Mouse (Mus musculus) lung, embryonic 15.5 days (tissue): ENCODE data around the gene Senp1. TPM values are rescaled to one million over a fixed set of nuclear protein-coding genes. Genes with fewer than 3 reads are reported as not detected.

Experiments
- ATAC-seq: fragments of 200-750 bp; cut with Nextera tagmentation; 2 replicates; pipeline ENCODE4 v1.8.0; 2017; ENCODE audit warnings: moderate number of reproducible peaks, borderline replicate concordance; ENCODE audit not compliant: low FRiP score, low TSS enrichment; ENCODE audit errors: extremely low read depth
- H3K27ac ChIP-seq: fragments of 300-500 bp; sonication (generic); 2 replicates; pipeline ENCODE4 v1.5.1; 2015; ENCODE audit warnings: moderate library complexity, mild to moderate bottlenecking, inconsistent platforms
- H3K27me3 ChIP-seq: fragments of 300-500 bp; sonication (generic); 2 replicates; pipeline ENCODE4 v1.6.1; 2015; ENCODE audit warnings: inconsistent platforms
- H3K36me3 ChIP-seq: fragments of 300-500 bp; sonication (generic); 2 replicates; pipeline ENCODE4 v1.6.1; 2015; ENCODE audit warnings: inconsistent platforms
- H3K4me1 ChIP-seq: fragments of 300-500 bp; sonication (generic); 2 replicates; pipeline ENCODE4 v1.6.1; 2015; ENCODE audit warnings: inconsistent platforms
- H3K4me2 ChIP-seq: fragments of 300-500 bp; sonication (generic); 2 replicates; pipeline ENCODE4 v1.6.1; 2015; ENCODE audit warnings: inconsistent platforms, mild to moderate bottlenecking, moderate library complexity
- H3K4me3 ChIP-seq: fragments of 300-500 bp; sonication (generic); 2 replicates; pipeline ENCODE4 v1.5.1; 2015; ENCODE audit warnings: mild to moderate bottlenecking, inconsistent platforms
- H3K9ac ChIP-seq: fragments of 300-500 bp; sonication (generic); 2 replicates; pipeline ENCODE4 v1.6.1; 2015; ENCODE audit warnings: inconsistent platforms
- H3K9me3 ChIP-seq: fragments of 300-500 bp; sonication (generic); 2 replicates; pipeline ENCODE4 v1.6.1; 2016; ENCODE audit warnings: inconsistent platforms
- WGBS: fragments of 180-500 bp; shearing (Covaris S2); methylation state at CpG from one replicate; pipeline ENCODE4 v1.1.7; 2015; 5-methylcytosine and 5-hydroxymethylcytosine counted together
- polyA plus RNA-seq: library from polyadenylated mRNA; unstranded; fragments of >200 nt; fragmentation: Nextera tagmentation; extraction: Ambion mirVana; gene quantifications from 2 replicates; pipeline ENCODE4 v1.2.1, GENCODE M21; 2015

Gene Senp1
- polyA plus RNA-seq, 1 experiment from 2014 or later: 32.0 TPM

- Histone ChIP-seq H3K4me3 (no peak overlapping the region), H3K9ac (no peak overlapping the region), H3K36me3 (peaks cover 34% of the 10 kb centered on the region), H3K9me3 (no peaks in the 10 kb centered on the region), H3K4me2 (no peak overlapping the region), H3K27ac (no peak overlapping the region), H3K4me1 (no peaks in the 10 kb centered on the region), H3K27me3 (no peaks in the 10 kb centered on the region)
- no peak for ATAC-seq
- 92% methylated on average over 20 of the region's 20 CpGs for WGBS
Measured at GRCm38 (mm10) chr15:98120831-98121230, 27.3 kb upstream of the Senp1 start.

GRCm38 (mm10) chr15:98119363-98119762, 25.8 kb upstream of the Senp1 start:
- Histone ChIP-seq H3K9ac (no peak overlapping the region), H3K27me3 (no peaks in the 10 kb centered on the region), H3K4me3 (no peak overlapping the region), H3K9me3 (no peaks in the 10 kb centered on the region), H3K4me1 (no peaks in the 10 kb centered on the region), H3K27ac (no peak overlapping the region), H3K4me2 (no peak overlapping the region), H3K36me3 (peaks cover 28% of the 10 kb centered on the region)
- WGBS: 88% methylated on average over 12 of the region's 12 CpGs
- no peak for ATAC-seq

DNA sequence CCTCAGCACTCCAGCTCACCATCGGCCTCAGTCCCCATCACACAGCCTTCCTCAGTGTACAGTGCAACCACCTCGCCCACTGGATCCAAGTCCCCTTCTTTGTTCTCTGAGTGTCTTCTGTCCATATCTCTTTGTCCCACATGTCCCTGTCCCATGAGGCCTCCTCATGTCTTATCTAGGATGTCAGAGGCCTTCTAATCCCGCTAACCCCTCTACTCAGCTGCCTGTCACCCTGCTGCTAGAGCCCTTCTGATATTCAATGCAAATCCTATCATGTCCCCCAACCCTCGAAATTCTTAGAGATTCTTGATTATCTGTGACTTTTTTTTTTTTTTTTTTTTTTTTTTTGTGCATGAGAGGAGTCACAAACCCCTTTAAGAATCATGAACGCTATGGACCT, 22.7 kb upstream of the Senp1 start:
- H3K27me3 ChIP-seq: no peaks in the 10 kb centered on the region
- H3K9me3 ChIP-seq: no peaks in the 10 kb centered on the region
- no peak for ATAC-seq
- peaks cover 12% of the 10 kb centered on the region; the same call in 1 of the 2 replicates for H3K36me3 ChIP-seq
- no peaks in the 10 kb centered on the region for H3K4me1 ChIP-seq
- H3K4me3 ChIP-seq: no peak overlapping the region
- 77% methylated on average over 5 of the region's 5 CpGs for WGBS
- no peak overlapping the region for H3K27ac ChIP-seq
- no peak overlapping the region for H3K4me2 ChIP-seq
- no peak overlapping the region for H3K9ac ChIP-seq

- 82% methylated on average over 9 of the region's 9 CpGs for WGBS
- ATAC-seq: no peak
- no peaks in the 10 kb centered on the region for H3K9me3 ChIP-seq
Measured at GRCm38 (mm10) chr15:98115779-98116163, 22.2 kb upstream of the Senp1 start.

DNA sequence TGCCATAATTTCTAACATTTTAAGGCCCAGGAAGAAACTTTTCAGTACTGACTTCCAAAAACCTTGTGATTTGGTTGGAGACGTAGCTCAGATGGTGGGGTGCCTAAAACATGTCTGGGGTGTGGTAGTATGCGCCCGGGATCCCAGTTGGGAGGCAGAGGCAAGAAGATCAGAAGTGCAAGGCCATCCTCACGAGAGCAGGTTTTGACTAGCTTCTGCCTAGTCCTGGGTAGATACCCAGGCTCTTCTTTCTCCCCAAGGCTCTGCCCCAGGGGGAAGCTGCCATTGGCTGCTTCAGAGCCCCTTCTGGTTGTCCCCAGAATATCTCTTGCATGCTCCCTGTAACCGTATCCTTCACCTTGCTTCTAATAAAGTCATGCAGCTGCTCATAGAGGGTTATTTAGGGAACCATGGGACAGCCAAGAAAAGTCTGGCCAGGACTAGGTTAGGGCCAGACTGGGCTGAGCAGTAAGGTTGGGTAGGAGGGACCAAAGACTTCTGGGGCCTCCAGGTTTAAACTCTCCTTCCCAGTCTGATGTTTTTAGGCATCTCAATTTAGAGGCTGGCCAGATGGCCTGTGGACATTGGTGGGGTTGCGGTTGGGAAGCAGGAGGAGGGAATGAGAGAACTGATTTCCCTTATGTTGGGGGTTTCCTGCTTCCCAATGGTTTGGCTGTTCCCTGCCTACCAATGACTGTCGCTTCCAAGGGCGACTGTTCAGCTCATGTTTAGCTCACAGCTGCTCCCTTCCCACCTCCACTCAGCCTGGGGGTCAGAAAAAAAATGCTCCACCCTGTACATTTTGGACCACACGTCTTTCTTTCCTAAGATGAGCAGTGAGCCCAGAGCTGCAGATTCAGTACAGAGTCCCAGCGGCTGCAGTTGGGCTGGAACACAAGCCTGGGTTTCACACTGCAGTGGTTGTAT, 21.6 kb upstream of the Senp1 start:
- 0 out of 2 replicates have a peak, but pooled peaks cover 8% of the 10 kb centered on the region for H3K36me3 ChIP-seq
- ATAC-seq: no peak
- no peaks in the 10 kb centered on the region for H3K27me3 ChIP-seq
- 83% methylated on average over 10 of the region's 10 CpGs for WGBS
- no peaks in the 10 kb centered on the region for H3K9me3 ChIP-seq
- H3K4me3 ChIP-seq: no peak overlapping the region
- no peak overlapping the region for H3K9ac ChIP-seq
- H3K4me2 ChIP-seq: no peak overlapping the region
- H3K4me1 ChIP-seq: no peaks in the 10 kb centered on the region
- no peak overlapping the region for H3K27ac ChIP-seq

More at GRCm38 (mm10) chr15:98115779-98116163, 22.2 kb upstream of the Senp1 start:
- no peak overlapping the region for H3K9ac ChIP-seq
- no peak overlapping the region for H3K4me3 ChIP-seq
- peaks cover 9% of the 10 kb centered on the region; the same call in 1 of the 2 replicates for H3K36me3 ChIP-seq
- no peak overlapping the region for H3K27ac ChIP-seq
- no peaks in the 10 kb centered on the region for H3K4me1 ChIP-seq
- no peaks in the 10 kb centered on the region for H3K27me3 ChIP-seq
- H3K4me2 ChIP-seq: no peak overlapping the region

DNA sequence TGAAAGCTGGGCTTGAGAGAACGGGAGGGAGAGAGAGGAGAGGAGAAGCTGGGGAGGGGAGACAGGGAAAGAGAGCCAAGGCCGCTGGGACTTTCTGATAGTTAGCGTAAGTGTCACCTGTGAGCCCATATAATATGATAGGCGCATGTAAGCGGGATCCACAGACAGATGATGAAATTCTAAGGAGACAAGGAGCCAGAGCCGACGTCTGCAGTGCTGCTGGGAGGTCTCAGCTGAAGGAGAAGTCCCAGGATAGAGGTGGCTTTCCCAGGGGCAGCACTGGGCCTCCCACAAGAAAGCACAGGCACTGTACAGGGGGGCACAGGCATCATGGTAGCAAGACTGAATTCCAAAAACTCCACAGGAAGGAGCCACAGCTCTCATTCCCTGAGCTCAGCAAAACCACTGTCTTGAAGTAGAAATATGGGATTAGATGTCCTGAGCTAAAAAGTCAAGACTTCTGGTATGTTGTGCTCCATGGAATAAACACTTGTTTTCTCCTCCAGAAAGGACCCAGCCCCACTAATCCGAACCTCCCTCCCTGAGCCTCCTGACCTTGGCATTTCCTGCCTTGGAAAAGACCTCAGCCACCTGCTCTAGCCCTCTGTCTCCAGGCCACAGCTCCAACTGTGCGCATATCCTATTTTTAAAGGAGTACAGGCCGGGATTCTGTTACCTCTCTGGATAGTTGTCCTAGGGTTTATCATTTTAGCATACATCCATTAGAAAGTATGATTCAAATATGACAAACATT, 20.7 kb upstream of the Senp1 start:
- no peaks in the 10 kb centered on the region for H3K9me3 ChIP-seq
- H3K4me1 ChIP-seq: peaks cover under 1% of the 10 kb centered on the region; the same call in 1 of the 2 replicates
- no peak overlapping the region for H3K4me2 ChIP-seq
- no peak for ATAC-seq
- H3K36me3 ChIP-seq: 0 out of 2 replicates have a peak, but pooled peaks cover 8% of the 10 kb centered on the region
- no peaks in the 10 kb centered on the region for H3K27me3 ChIP-seq
- H3K27ac ChIP-seq: no peak overlapping the region
- H3K9ac ChIP-seq: no peak overlapping the region
- WGBS: 75% methylated on average over 10 of the region's 10 CpGs
- no peak overlapping the region for H3K4me3 ChIP-seq

- H3K9ac ChIP-seq: no peak overlapping the region
- 61% methylated on average over 5 of the region's 5 CpGs for WGBS
- H3K27ac ChIP-seq: no peak overlapping the region
- H3K4me3 ChIP-seq: no peak overlapping the region
- peaks cover 6% of the 10 kb centered on the region; the same call in 1 of the 2 replicates for H3K4me1 ChIP-seq
- no peaks in the 10 kb centered on the region for H3K27me3 ChIP-seq
- H3K4me2 ChIP-seq: no peak overlapping the region
- H3K36me3 ChIP-seq: 0 out of 2 replicates have a peak, but pooled peaks cover 4% of the 10 kb centered on the region
- no peak for ATAC-seq
- no peaks in the 10 kb centered on the region for H3K9me3 ChIP-seq
Measured at GRCm38 (mm10) chr15:98111791-98112190, 18.2 kb upstream of the Senp1 start.

DNA sequence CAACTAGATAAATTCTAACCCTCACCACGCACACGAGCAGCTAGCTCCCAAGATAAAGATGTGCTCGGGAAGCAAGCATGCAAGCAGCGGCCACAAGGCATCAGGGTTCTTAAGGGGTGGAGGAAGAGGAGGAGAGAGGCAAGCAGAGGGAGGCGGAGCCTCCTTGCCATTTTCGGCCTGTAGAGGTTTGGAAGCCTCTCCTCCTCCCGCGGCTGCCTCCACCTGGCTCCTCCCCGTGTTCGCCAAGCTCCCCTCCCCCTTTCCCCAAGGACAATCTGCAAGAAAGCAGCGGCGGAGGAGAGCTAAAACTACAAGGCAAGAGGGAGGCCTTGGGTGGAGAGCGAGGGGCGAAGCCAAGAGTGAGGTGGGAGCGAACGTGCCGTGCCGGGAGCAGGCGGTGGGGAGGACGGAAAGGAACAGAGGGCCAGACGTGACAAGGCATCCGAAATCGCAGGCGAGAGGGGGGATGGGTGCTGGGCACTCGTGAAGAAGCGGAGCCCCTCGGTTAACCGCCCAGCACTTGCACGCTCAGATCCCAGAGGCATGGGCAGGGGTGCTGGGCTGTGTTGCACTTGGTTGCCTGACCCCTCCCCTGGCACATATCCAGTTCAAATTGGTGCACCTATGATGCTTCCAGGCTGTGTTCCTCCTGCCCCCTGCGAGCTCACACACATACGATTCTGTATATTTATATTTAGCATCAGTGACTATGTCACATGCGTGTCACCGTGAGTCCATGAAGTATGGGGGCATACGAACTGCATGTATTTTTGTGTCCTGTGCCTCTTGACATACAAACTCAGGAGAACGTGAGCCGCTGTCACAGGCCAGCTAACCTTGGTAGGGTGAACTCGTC, 15.0 kb upstream of the Senp1 start:
- Histone ChIP-seq H3K4me1 (peaks cover 6% of the 10 kb centered on the region; the same call in 1 of the 2 replicates), H3K27ac (peak overlapping the region; percentile 57; the same call in 1 of the 2 replicates), H3K27me3 (no peaks in the 10 kb centered on the region), H3K9me3 (no peaks in the 10 kb centered on the region), H3K4me2 (peak overlapping the region; percentile 75), H3K4me3 (peak overlapping the region; percentile 63), H3K36me3 (0 out of 2 replicates have a peak, but pooled peaks cover 4% of the 10 kb centered on the region), H3K9ac (peak overlapping the region; percentile 70)
- WGBS: 1% methylated on average over 37 of the region's 37 CpGs
- peak; percentile 98 for ATAC-seq

DNA sequence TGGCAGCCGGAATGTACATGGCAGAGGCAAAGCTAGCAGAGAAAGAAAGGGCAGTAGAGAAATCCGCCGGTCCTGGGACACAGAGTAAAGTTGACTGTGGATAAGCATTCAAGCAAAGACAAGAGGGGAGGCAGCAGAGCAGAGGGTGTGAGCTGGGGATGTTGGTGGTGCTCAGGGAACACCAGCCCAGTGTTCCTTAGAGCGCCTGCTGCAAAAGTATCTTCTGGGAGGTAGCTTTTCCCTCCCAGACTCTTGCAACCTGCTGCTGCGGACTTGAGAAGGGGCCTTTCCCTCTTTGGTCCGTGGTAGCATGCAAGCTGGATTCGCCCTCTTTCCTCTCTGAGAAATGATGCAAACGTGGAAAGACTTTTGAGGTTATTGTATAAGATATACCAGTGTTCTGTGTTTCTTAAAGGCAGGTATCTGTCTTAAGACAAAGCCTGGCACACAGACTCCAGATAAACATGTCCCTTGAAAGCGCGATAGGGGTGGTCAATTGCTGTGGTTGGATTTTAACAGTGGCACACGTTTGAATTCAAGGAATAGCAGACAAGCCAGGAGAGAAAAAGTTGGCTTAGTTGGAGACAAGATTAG, 14.3 kb upstream of the Senp1 start:
- Histone ChIP-seq H3K27me3 (0 out of 2 replicates have a peak, but pooled peaks cover 4% of the 10 kb centered on the region), H3K9ac (peak overlapping the region; percentile 70), H3K36me3 (0 out of 2 replicates have a peak, but pooled peaks cover 4% of the 10 kb centered on the region), H3K27ac (no peak overlapping the region), H3K9me3 (no peaks in the 10 kb centered on the region), H3K4me1 (peaks cover 6% of the 10 kb centered on the region; the same call in 1 of the 2 replicates), H3K4me2 (peak overlapping the region; percentile 75), H3K4me3 (peak overlapping the region; percentile 63)
- 30% methylated on average over 11 of the region's 11 CpGs for WGBS
- ATAC-seq: no peak

- Histone ChIP-seq H3K4me2 (no peak overlapping the region), H3K4me3 (no peak overlapping the region), H3K4me1 (peaks cover 6% of the 10 kb centered on the region; the same call in 1 of the 2 replicates), H3K36me3 (no peaks in the 10 kb centered on the region), H3K27ac (no peak overlapping the region), H3K9me3 (no peaks in the 10 kb centered on the region), H3K9ac (no peak overlapping the region), H3K27me3 (0 out of 2 replicates have a peak, but pooled peaks cover 4% of the 10 kb centered on the region)
- WGBS: 81% methylated on average over 6 of the region's 6 CpGs
- no peak for ATAC-seq
Measured at GRCm38 (mm10) chr15:98107230-98107629, 13.7 kb upstream of the Senp1 start.

DNA sequence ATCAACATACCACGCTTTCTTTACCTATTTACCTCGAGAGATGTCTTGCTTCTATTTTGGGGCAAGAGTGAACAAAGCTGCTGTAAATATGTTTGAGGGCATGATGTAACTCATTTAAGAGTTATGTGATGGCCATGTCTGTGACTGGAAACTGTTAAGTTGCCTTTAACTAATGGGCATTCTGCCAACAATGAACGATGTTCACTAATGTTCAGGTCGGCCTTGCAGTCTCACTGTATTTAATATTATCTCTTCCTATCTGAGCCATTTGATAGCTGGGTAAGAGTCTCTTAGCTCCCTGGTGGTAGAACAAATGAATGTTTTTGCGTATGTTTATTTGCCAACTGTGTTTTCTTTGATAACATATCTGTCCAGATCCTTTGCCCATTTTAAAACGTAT, 13.0 kb upstream of the Senp1 start:
- Histone ChIP-seq H3K4me3 (no peak overlapping the region), H3K27me3 (0 out of 2 replicates have a peak, but pooled peaks cover 4% of the 10 kb centered on the region), H3K27ac (no peak overlapping the region), H3K4me1 (peaks cover 6% of the 10 kb centered on the region; the same call in 1 of the 2 replicates), H3K4me2 (no peak overlapping the region), H3K9ac (no peak overlapping the region), H3K9me3 (no peaks in the 10 kb centered on the region), H3K36me3 (no peaks in the 10 kb centered on the region)
- no peak for ATAC-seq
- WGBS: 61% methylated on average over 6 of the region's 6 CpGs
